Mouse (Mus musculus) MEL-GATA-1-ER (cell line): ENCODE results near the gene Nol4l.
A peak's percentile ranks its signal among the peaks of the same experiment; 100 is the strongest.

ENCODE experiments used
- DNase-seq: peaks from one replicate; pipeline ENCODE4 v3.0.0-alpha.2; 2012; ENCODE audit warnings: low read depth; ENCODE audit errors: extremely low read depth

Nol4l gene

GRCm38 (mm10) chr2:153543911-153544730, 14.3 kb upstream of the Nol4l start:
- DNase-seq: no peak

- DNase-seq: no peak
Observed at GRCm38 (mm10) chr2:153542936-153543668, 13.3 kb upstream of the Nol4l start.

- no peak for DNase-seq
Observed at GRCm38 (mm10) chr2:153538898-153539297, 9.1 kb upstream of the Nol4l start.

- DNase-seq: no peak
Observed at GRCm38 (mm10) chr2:153533981-153534380, 4.2 kb upstream of the Nol4l start.

- no peak for DNase-seq
Observed at GRCm38 (mm10) chr2:153530948-153531347, 1.2 kb upstream of the Nol4l start.

- DNase-seq: no peak
Observed at GRCm38 (mm10) chr2:153529365-153529781, 398 bp downstream of the Nol4l start.

GRCm38 (mm10) chr2:153528571-153529364, 1.0 kb downstream of the Nol4l start:
- no peak for DNase-seq

GRCm38 (mm10) chr2:153527580-153528531, 1.9 kb downstream of the Nol4l start:
- no peak for DNase-seq

GRCm38 (mm10) chr2:153526850-153527530, 2.8 kb downstream of the Nol4l start:
- DNase-seq: no peak

GRCm38 (mm10) chr2:153525906-153526311, 3.9 kb downstream of the Nol4l start:
- peak; percentile 55 for DNase-seq

GRCm38 (mm10) chr2:153524727-153525126, 5.0 kb downstream of the Nol4l start:
- DNase-seq: no peak

GRCm38 (mm10) chr2:153523656-153524055, 6.1 kb downstream of the Nol4l start:
- no peak for DNase-seq

- DNase-seq: no peak
Observed at GRCm38 (mm10) chr2:153523143-153523542, 6.6 kb downstream of the Nol4l start.

- DNase-seq: no peak
Observed at GRCm38 (mm10) chr2:153522270-153522669, 7.5 kb downstream of the Nol4l start.

- no peak for DNase-seq
Observed at GRCm38 (mm10) chr2:153520057-153520456, 9.7 kb downstream of the Nol4l start.

GRCm38 (mm10) chr2:153516961-153517360, 12.8 kb downstream of the Nol4l start:
- no peak for DNase-seq

GRCm38 (mm10) chr2:153515582-153515981, 14.2 kb downstream of the Nol4l start:
- DNase-seq: no peak

- DNase-seq: no peak
Observed at GRCm38 (mm10) chr2:153514497-153515380, 15.0 kb downstream of the Nol4l start.

- DNase-seq: no peak
Observed at GRCm38 (mm10) chr2:153513983-153514382, 15.8 kb downstream of the Nol4l start.
